Mouse (Mus musculus) kidney, postnatal 0 days (tissue): ENCODE data around the gene Arhgef10l. TPM values are rescaled to one million over a fixed set of nuclear protein-coding genes. Genes with fewer than 3 reads are reported as not detected.
A peak's percentile ranks its signal among the peaks of the same experiment; 100 is the strongest.

Source experiments
- ATAC-seq: fragments of 200-750 bp; cut with Nextera tagmentation; replicated peaks from 2 replicates; pipeline ENCODE4 v1.8.0; 2017; ENCODE audit warnings: low read depth, moderate number of reproducible peaks, moderate TSS enrichment, moderate library complexity; ENCODE audit not compliant: low FRiP score
- DNase-seq: peaks from one replicate; pipeline ENCODE4 v3.0.0-alpha.2; 2016; ENCODE audit warnings: low spot score
- H3K27ac ChIP-seq: fragments of 300-500 bp; sonication (generic); 2 replicates; pipeline ENCODE4 v1.5.1; 2014; ENCODE audit warnings: mild to moderate bottlenecking
- H3K27me3 ChIP-seq: fragments of 300-500 bp; sonication (generic); 2 replicates; pipeline ENCODE4 v1.6.1; 2014; ENCODE audit warnings: low read length, mixed read lengths; ENCODE audit not compliant: insufficient read depth
- H3K36me3 ChIP-seq: fragments of 300-500 bp; sonication (generic); 2 replicates; pipeline ENCODE4 v1.6.1; 2014; ENCODE audit warnings: low read length, mixed read lengths; ENCODE audit not compliant: insufficient read depth
- H3K4me1 ChIP-seq: fragments of 300-500 bp; sonication (generic); replicated peaks from 2 replicates; pipeline ENCODE4 v1.6.1; 2014; ENCODE audit warnings: antibody characterized with exemption, low read length, mixed read lengths; ENCODE audit not compliant: insufficient read depth
- H3K4me2 ChIP-seq: fragments of 300-500 bp; sonication (generic); 2 replicates; pipeline ENCODE4 v1.6.1; 2014; ENCODE audit warnings: mild to moderate bottlenecking, low read length, moderate library complexity, mixed read lengths
- H3K4me3 ChIP-seq: fragments of 300-500 bp; sonication (generic); replicated peaks from 2 replicates; pipeline ENCODE4 v1.5.1; 2014; ENCODE audit warnings: low read depth, low read length
- H3K9ac ChIP-seq: fragments of 300-500 bp; sonication (generic); 2 replicates; pipeline ENCODE4 v1.6.1; 2014; ENCODE audit warnings: low read depth, low read length
- H3K9me3 ChIP-seq: fragments of 300-500 bp; sonication (generic); replicated peaks from 2 replicates; pipeline ENCODE4 v1.6.1; 2016; ENCODE audit warnings: low read length, inconsistent platforms, mixed read lengths
- CTCF ChIP-seq: IDR thresholded peaks from 2 replicates; pipeline ENCODE4 v1.5.1; 2016; ENCODE audit warnings: antibody characterized with exemption, low read depth, mild to moderate bottlenecking, moderate library complexity
- WGBS: fragments of 180-500 bp; shearing (Covaris S2); extraction: QIAGEN DNeasy Blood & Tissue Kit; methylation state at CpG from one replicate; pipeline ENCODE4 v1.1.7; 2014; 5-methylcytosine and 5-hydroxymethylcytosine counted together
- polyA plus RNA-seq: library from polyadenylated mRNA; unstranded; fragments of >200 nt; fragmentation: Nextera tagmentation; extraction: Ambion mirVana; gene quantifications from 2 replicates; pipeline ENCODE4 v1.2.1, GENCODE M21; 2015

Arhgef10l gene
- polyA plus RNA-seq, 1 experiment from 2014 or later: 21.2 TPM

- Histone ChIP-seq H3K9ac (no peak overlapping the region), H3K9me3 (no peaks in the 10 kb centered on the region), H3K4me1 (0 out of 2 replicates have a peak, but pooled peaks cover 4% of the 10 kb centered on the region), H3K36me3 (no peaks in the 10 kb centered on the region), H3K4me2 (no peak overlapping the region), H3K4me3 (no peak overlapping the region), H3K27ac (no peak overlapping the region), H3K27me3 (peaks cover 5% of the 10 kb centered on the region)
- WGBS: 23% methylated on average over 19 of the region's 19 CpGs
- no peak for TF ChIP-seq CTCF
- ATAC-seq (no peak), DNase-seq (no peak)
These were observed 160.7 kb downstream of the Arhgef10l start for GRCm38 (mm10) chr4:140504921-140505607.

- Histone ChIP-seq H3K4me1 (0 out of 2 replicates have a peak, but pooled peaks cover 4% of the 10 kb centered on the region), H3K9ac (no peak overlapping the region), H3K27me3 (peaks cover 5% of the 10 kb centered on the region), H3K4me2 (no peak overlapping the region), H3K27ac (no peak overlapping the region), H3K4me3 (no peak overlapping the region), H3K36me3 (no peaks in the 10 kb centered on the region), H3K9me3 (no peaks in the 10 kb centered on the region)
- TF ChIP-seq CTCF: no peak
- DNase-seq (peak; percentile 41), ATAC-seq (no peak; the same call in 1 of the 2 replicates)
- 5% methylated on average over 16 of the region's 16 CpGs for WGBS
These were observed 161.5 kb downstream of the Arhgef10l start for GRCm38 (mm10) chr4:140504067-140504913.

GRCm38 (mm10) chr4:140500766-140501165, 165.0 kb downstream of the Arhgef10l start:
- Histone ChIP-seq H3K4me1 (0 out of 2 replicates have a peak, but pooled peaks cover 4% of the 10 kb centered on the region), H3K4me3 (no peak overlapping the region), H3K4me2 (no peak overlapping the region), H3K9ac (no peak overlapping the region), H3K27ac (no peak overlapping the region), H3K36me3 (no peaks in the 10 kb centered on the region), H3K27me3 (no peaks in the 10 kb centered on the region; the same call in 1 of the 2 replicates), H3K9me3 (no peaks in the 10 kb centered on the region)
- no peak for TF ChIP-seq CTCF
- ATAC-seq (no peak), DNase-seq (no peak)
- 49% methylated on average over 7 of the region's 7 CpGs for WGBS

- Histone ChIP-seq H3K36me3 (no peaks in the 10 kb centered on the region), H3K4me1 (0 out of 2 replicates have a peak, but pooled peaks cover 4% of the 10 kb centered on the region), H3K9ac (no peak overlapping the region), H3K4me3 (no peak overlapping the region), H3K4me2 (no peak overlapping the region), H3K27me3 (no peaks in the 10 kb centered on the region), H3K9me3 (no peaks in the 10 kb centered on the region), H3K27ac (no peak overlapping the region)
- WGBS: 63% methylated on average over 6 of the region's 6 CpGs
- DNase-seq: no peak
- TF ChIP-seq CTCF: peak; percentile 30; the same call in 1 of the 2 replicates
- ATAC-seq: no peak
These were observed 166.2 kb downstream of the Arhgef10l start for GRCm38 (mm10) chr4:140499571-140499970.

DNA sequence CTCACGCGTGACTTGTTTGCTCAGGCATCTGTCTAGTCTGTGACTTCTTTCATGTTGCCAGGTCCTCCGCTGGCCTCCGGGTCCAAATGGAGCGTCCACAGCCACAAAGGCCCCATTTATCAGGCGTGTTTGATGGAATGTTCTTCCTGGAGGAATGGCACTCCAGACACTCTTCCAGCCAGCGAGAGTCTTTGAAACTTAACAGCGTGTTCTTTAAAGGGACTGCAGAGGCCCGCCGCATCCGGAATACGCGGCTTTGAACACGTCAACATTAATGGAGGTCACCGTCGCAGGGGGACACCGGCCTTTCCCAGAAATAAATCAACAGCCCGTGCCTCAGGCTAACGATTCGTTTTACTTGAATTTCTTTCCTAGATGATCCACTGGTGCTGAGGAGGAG, 168.6 kb downstream of the Arhgef10l start:
- DNase-seq (peak; percentile 49), ATAC-seq (no peak)
- no peaks in the 10 kb centered on the region for H3K27me3 ChIP-seq

DNA sequence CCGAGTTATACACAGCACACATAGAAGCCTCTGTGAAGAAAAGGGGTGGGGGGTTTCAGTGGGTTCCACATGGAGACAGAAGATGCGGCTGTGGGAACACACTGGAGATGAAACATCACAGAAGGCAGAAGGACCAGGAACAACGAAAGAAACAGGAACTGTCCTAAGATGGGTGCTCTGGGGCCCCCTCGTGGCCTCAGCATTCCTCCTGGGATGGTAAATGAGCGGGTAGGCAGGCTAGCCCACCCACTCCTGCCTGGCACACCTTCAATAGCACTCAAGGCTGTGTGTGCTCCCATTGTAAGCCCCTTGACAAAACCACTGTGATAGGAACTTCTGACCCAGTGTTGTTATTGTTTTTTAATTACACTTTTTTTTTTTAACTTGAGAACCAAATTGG, 174.3 kb downstream of the Arhgef10l start:
- Histone ChIP-seq H3K4me2 (no peak overlapping the region), H3K27ac (no peak overlapping the region), H3K4me3 (no peak overlapping the region), H3K4me1 (no peaks in the 10 kb centered on the region), H3K9me3 (no peaks in the 10 kb centered on the region), H3K27me3 (0 out of 2 replicates have a peak, but pooled peaks cover 3% of the 10 kb centered on the region), H3K9ac (no peak overlapping the region), H3K36me3 (no peaks in the 10 kb centered on the region)
- ATAC-seq: no peak
- TF ChIP-seq CTCF: peak; percentile 48; the same call in 1 of the 2 replicates
- WGBS: 47% methylated on average over 5 of the region's 5 CpGs
- DNase-seq: no peak

More for the DNA sequence above, 168.6 kb downstream of the Arhgef10l start:
- no peak overlapping the region for H3K9ac ChIP-seq
- H3K9me3 ChIP-seq: no peaks in the 10 kb centered on the region
- H3K4me3 ChIP-seq: no peak overlapping the region
- 0 out of 2 replicates have a peak, but pooled peaks cover 4% of the 10 kb centered on the region for H3K4me1 ChIP-seq
- TF ChIP-seq CTCF: no peak
- H3K36me3 ChIP-seq: no peaks in the 10 kb centered on the region
- WGBS: 13% methylated on average over 20 of the region's 20 CpGs
- no peak overlapping the region for H3K27ac ChIP-seq
- no peak overlapping the region for H3K4me2 ChIP-seq
